Mouse (Mus musculus): Measurements from ENCODE around the gene Cdh24.
A peak's percentile ranks its signal among the peaks of the same experiment; 100 is the strongest.

GRCm38 (mm10) chr14:54592319-54592934, 48.7 kb downstream of the Cdh24 start:
- TF ChIP-seq POLR2A (IDR thresholded peaks at IDR 0.05; ENCODE audit: insufficient read depth, low read depth, low read length) (0 out of 2 replicates have a peak, but pooled peaks have one; percentile 29), EP300 (IDR thresholded peaks at IDR 0.05; ENCODE audit: insufficient read depth, low read depth, low read length) (0 out of 2 replicates have a peak, but pooled peaks have one; percentile 8)
